Mouse (Mus musculus) CH12.LX (cell line): ENCODE data around the gene 1600014C10Rik. TPM values are rescaled to one million over a fixed set of nuclear protein-coding genes. Genes with fewer than 3 reads are reported as not detected.

Experiments used
- DNase-seq: peaks from one replicate; pipeline ENCODE4 v3.0.0-alpha.2; 2013; ENCODE audit errors: extremely low read depth
- H3K27ac ChIP-seq: 2 replicates; pipeline ENCODE4 v1.5.1; 2012; ENCODE audit warnings: low read depth, mild to moderate bottlenecking, control low read depth, moderate library complexity; ENCODE audit not compliant: insufficient read depth
- H3K27me3 ChIP-seq: replicated peaks from 2 replicates; pipeline ENCODE3; 2012; ENCODE audit warnings: inconsistent platforms
- H3K36me3 ChIP-seq, 2 experiments: replicated peaks in 1 of 2; 2 replicates each; pipeline versions ENCODE3 to v1.6.1; 2012; ENCODE audit warnings: inconsistent platforms in 1 of 2, low read length in 1 of 2, mild to moderate bottlenecking in 1 of 2, mixed read lengths in 1 of 2, moderate library complexity in 1 of 2; ENCODE audit not compliant: control insufficient read depth in 1 of 2, insufficient read depth in 1 of 2
- H3K4me1 ChIP-seq, 2 experiments: 2 replicates each; pipeline ENCODE4 v1.6.1; 2012; ENCODE audit warnings: inconsistent platforms in 1 of 2, moderate library complexity in 1 of 2; ENCODE audit not compliant: insufficient read depth in 2 of 2, control insufficient read depth in 1 of 2
- H3K4me2 ChIP-seq: 2 replicates; pipeline ENCODE4 v1.6.1; 2012; ENCODE audit warnings: low read depth, mild to moderate bottlenecking, control low read depth; ENCODE audit not compliant: poor library complexity, insufficient read depth, severe bottlenecking
- H3K4me3 ChIP-seq, 3 experiments: fragments of 150-350 bp in 1 of 3; sonication (generic) in 1 of 3; replicated peaks in 1 of 3; 2 replicates each; pipeline versions ENCODE3 to v1.5.1; 2011 to 2012; ENCODE audit warnings: low read depth in 2 of 3, low read length in 2 of 3, mild to moderate bottlenecking in 2 of 3, moderate library complexity in 2 of 3, control low read depth in 1 of 3, improper control_type of control experiment in 1 of 3, inconsistent platforms in 1 of 3, mixed read lengths in 1 of 3; ENCODE audit not compliant: poor library complexity in 1 of 3
- H3K79me2 ChIP-seq: replicated peaks from 2 replicates; pipeline ENCODE4 v1.6.1; 2012; ENCODE audit warnings: mild to moderate bottlenecking, moderate library complexity; ENCODE audit not compliant: control insufficient read depth, poor library complexity, insufficient read depth, severe bottlenecking; ENCODE audit errors: extremely low read depth
- H3K9ac ChIP-seq: 2 replicates; pipeline ENCODE4 v1.6.1; 2012; ENCODE audit warnings: low read depth, mild to moderate bottlenecking, control low read depth, moderate library complexity; ENCODE audit not compliant: insufficient read depth
- H3K9me3 ChIP-seq: replicated peaks from 2 replicates; pipeline ENCODE3; 2012; ENCODE audit warnings: low read length, inconsistent platforms, mixed read lengths
- BHLHE40 ChIP-seq: IDR thresholded peaks from 2 replicates; pipeline ENCODE4 v1.6.1; 2011; ENCODE audit warnings: mild to moderate bottlenecking, low read depth, low read length, improper control_type of control experiment
- CHD1 ChIP-seq: IDR thresholded peaks from 2 replicates; pipeline ENCODE4 v1.6.1; 2012; ENCODE audit warnings: low read depth, low read length, improper control_type of control experiment, inconsistent platforms
- CHD2 ChIP-seq: IDR thresholded peaks from 2 replicates; pipeline ENCODE4 v1.6.1; 2011; ENCODE audit warnings: low read length, improper control_type of control experiment
- CTCF ChIP-seq, 2 experiments: IDR thresholded peaks in 1 of 2; conservative IDR thresholded peaks in 1 of 2; 2 replicates each; pipeline ENCODE4 v1.5.1; 2011 to 2012; ENCODE audit warnings: low read depth in 2 of 2, low read length in 2 of 2, improper control_type of control experiment in 1 of 2, inconsistent platforms in 1 of 2, mild to moderate bottlenecking in 1 of 2, moderate library complexity in 1 of 2
- E2F4 ChIP-seq: IDR thresholded peaks from 2 replicates; pipeline ENCODE4 v1.6.1; 2011; ENCODE audit warnings: low read depth, low read length, improper control_type of control experiment; ENCODE audit not compliant: insufficient replicate concordance
- ELF1 ChIP-seq: IDR thresholded peaks from 2 replicates; pipeline ENCODE4 v1.6.1; 2014; ENCODE audit warnings: low read depth, mild to moderate bottlenecking, inconsistent platforms, low read length, improper control_type of control experiment
- EP300 ChIP-seq: IDR thresholded peaks from 2 replicates; pipeline ENCODE4 v1.6.1; 2011; ENCODE audit warnings: low read length, improper control_type of control experiment
- ETS1 ChIP-seq: conservative IDR thresholded peaks from 2 replicates; pipeline ENCODE4 v1.6.1; 2012; ENCODE audit warnings: low read depth, mild to moderate bottlenecking, inconsistent platforms, low read length, improper control_type of control experiment, moderate library complexity
- HCFC1 ChIP-seq: IDR thresholded peaks from 2 replicates; pipeline ENCODE4 v1.6.1; 2012; ENCODE audit warnings: low read depth, mild to moderate bottlenecking, inconsistent platforms, low read length, improper control_type of control experiment
- IRF4 ChIP-seq: IDR thresholded peaks from 2 replicates; pipeline ENCODE4 v1.6.1; 2014; ENCODE audit warnings: low read depth, mild to moderate bottlenecking, inconsistent platforms, low read length, improper control_type of control experiment
- JUN ChIP-seq: IDR thresholded peaks from 2 replicates; pipeline ENCODE4 v1.6.1; 2011; ENCODE audit warnings: low read depth, mild to moderate bottlenecking, low read length, improper control_type of control experiment, moderate library complexity; ENCODE audit not compliant: insufficient read depth
- JUND ChIP-seq: conservative IDR thresholded peaks from 2 replicates; pipeline ENCODE4 v1.6.1; 2011; ENCODE audit warnings: low read depth, low read length, improper control_type of control experiment
- MAX ChIP-seq: IDR thresholded peaks from 2 replicates; pipeline ENCODE4 v1.6.1; 2011; ENCODE audit warnings: low read length, improper control_type of control experiment
- MAZ ChIP-seq: IDR thresholded peaks from 2 replicates; pipeline ENCODE4 v1.6.1; 2012; ENCODE audit warnings: low read depth, mild to moderate bottlenecking, inconsistent platforms, low read length, improper control_type of control experiment, moderate library complexity
- MEF2A ChIP-seq: IDR thresholded peaks from 2 replicates; pipeline ENCODE4 v1.6.1; 2014; ENCODE audit warnings: low read depth, mild to moderate bottlenecking, inconsistent platforms, low read length, improper control_type of control experiment, borderline replicate concordance
- MXI1 ChIP-seq: IDR thresholded peaks from 2 replicates; pipeline ENCODE4 v1.6.1; 2011; ENCODE audit warnings: mild to moderate bottlenecking, low read depth, low read length, improper control_type of control experiment
- MYC ChIP-seq: IDR thresholded peaks from 2 replicates; pipeline ENCODE4 v1.6.1; 2011; ENCODE audit warnings: low read depth, mild to moderate bottlenecking, improper control_type of control experiment, low read length
- NELFE ChIP-seq: IDR thresholded peaks from 2 replicates; pipeline ENCODE4 v1.6.1; 2011; ENCODE audit warnings: low read depth, low read length, improper control_type of control experiment
- NRF1 ChIP-seq: IDR thresholded peaks from 2 replicates; pipeline ENCODE4 v1.6.1; 2014; ENCODE audit warnings: low read depth, mild to moderate bottlenecking, inconsistent platforms, low read length, improper control_type of control experiment, moderate library complexity
- POLR2A ChIP-seq: IDR thresholded peaks from 2 replicates; pipeline ENCODE4 v1.6.1; 2011; ENCODE audit warnings: low read depth, mild to moderate bottlenecking, improper control_type of control experiment, low read length
- POLR2AphosphoS2 ChIP-seq: IDR thresholded peaks from 2 replicates; pipeline ENCODE4 v1.6.1; 2011; ENCODE audit warnings: low read depth, low read length, improper control_type of control experiment
- RCOR1 ChIP-seq: conservative IDR thresholded peaks from 2 replicates; pipeline ENCODE4 v1.6.1; 2012; ENCODE audit warnings: low read depth, mild to moderate bottlenecking, inconsistent platforms, low read length, improper control_type of control experiment
- TBP ChIP-seq: conservative IDR thresholded peaks from 2 replicates; pipeline ENCODE4 v1.6.1; 2011; ENCODE audit warnings: low read depth, low read length, improper control_type of control experiment
- TCF12 ChIP-seq: IDR thresholded peaks from 2 replicates; pipeline ENCODE4 v1.6.1; 2014; ENCODE audit warnings: low read depth, mild to moderate bottlenecking, inconsistent platforms, low read length, improper control_type of control experiment
- USF1 ChIP-seq: IDR thresholded peaks from 2 replicates; pipeline ENCODE4 v1.6.1; 2014; ENCODE audit warnings: low read depth, mild to moderate bottlenecking, inconsistent platforms, low read length, improper control_type of control experiment
- USF2 ChIP-seq: conservative IDR thresholded peaks from 2 replicates; pipeline ENCODE4 v1.6.1; 2011; ENCODE audit warnings: low read depth, low read length, improper control_type of control experiment
- ZC3H11A ChIP-seq: IDR thresholded peaks from 2 replicates; pipeline ENCODE4 v1.6.1; 2012; ENCODE audit warnings: low read depth, mild to moderate bottlenecking, inconsistent platforms, low read length, improper control_type of control experiment
- ZMIZ1 ChIP-seq: IDR thresholded peaks from 2 replicates; pipeline ENCODE4 v1.6.1; 2012; ENCODE audit warnings: low read depth, mild to moderate bottlenecking, inconsistent platforms, low read length, improper control_type of control experiment
- ZNF384 ChIP-seq: IDR thresholded peaks from 2 replicates; pipeline ENCODE4 v1.6.1; 2012; ENCODE audit warnings: low read depth, low read length, improper control_type of control experiment, inconsistent platforms
- dilution Hi-C: fragments of 300-500 bp; cut with MboI; formaldehyde crosslinking; loops from 2 replicates; pipeline ENCODE4 v1.14.3; 2020; ENCODE audit warnings: low sequenced_read_pairs; ENCODE audit not compliant: extremely low pct_unique_long_range_greater_than_20kb, extremely low pct_ligation_motif_present
- in situ Hi-C: fragments of 300-500 bp; cut with MboI; formaldehyde crosslinking; loops from 3 replicates; pipeline ENCODE4 v1.14.3; 2019; ENCODE audit warnings: low sequenced_read_pairs, low pct_ligation_motif_present, low pct_unique_long_range_greater_than_20kb, mixed read lengths
- polyA plus RNA-seq: library from polyadenylated mRNA; unstranded; fragments of >175 nt; gene quantifications from 2 replicates; pipeline ENCODE4 v1.2.1, GENCODE M21; 2012; ENCODE audit warnings: low read depth; ENCODE audit not compliant: insufficient read length
- total RNA-seq, 2 experiments: library from RNA; depleted of rRNA; stranded (reverse); fragments of 300-350 nt in 1 of 2; fragments of >200 nt in 1 of 2; gene quantifications; 2 replicates each; pipeline ENCODE4 v1.2.3; 2012 to 2014

The 1600014C10Rik gene
- total and polyA plus RNA-seq, 3 experiments, result 7.4 to 10.6 (median 10.3) TPM

DNA sequence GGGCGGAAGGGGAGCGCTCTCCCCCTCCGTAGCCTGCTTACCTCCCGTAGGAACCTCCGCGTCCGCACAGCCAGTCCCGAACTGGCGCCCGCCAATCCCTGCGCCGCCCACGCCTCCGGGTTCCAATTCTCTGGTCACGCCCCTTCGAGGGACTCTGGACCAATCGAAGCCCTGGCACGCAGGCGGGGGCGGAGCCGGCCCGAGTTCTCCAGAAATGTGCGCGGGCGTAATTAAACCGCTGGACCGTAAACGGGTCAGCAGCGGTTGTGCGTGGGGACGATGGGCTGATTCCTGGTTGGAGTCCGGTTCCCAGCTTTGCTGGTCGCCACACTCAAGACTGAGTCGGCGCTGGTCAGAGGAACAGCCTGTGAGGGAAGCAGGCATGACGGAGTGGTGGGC is 44.9 kb downstream of the 1600014C10Rik start, which contains the start of gene Plekhf1:
TSS of gene Plekhf1 (minus strand) at position 117 of the 399 bp plus-strand sequence.
- peaks cover 63% of the 10 kb centered on the region for H3K27me3 ChIP-seq
- H3K4me1 ChIP-seq, result peaks cover 10 to 14% of the 10 kb centered on the region in 2 experiments
- H3K9me3 ChIP-seq, result peaks cover 2% of the 10 kb centered on the region
- 0 out of 2 replicates have a peak, but pooled peaks have one; percentile 23 for TF ChIP-seq NELFE
- TF ChIP-seq ETS1, result no peak
- TF ChIP-seq RCOR1, result no peak
- 0 out of 2 replicates have a peak, but pooled peaks have one; percentile 15 for TF ChIP-seq TCF12
- TF ChIP-seq E2F4, result no peak
- TF ChIP-seq EP300, result no peak
- no peak for TF ChIP-seq USF2
- TF ChIP-seq MAZ, result no peak
- TF ChIP-seq MAX, result 0 out of 2 replicates have a peak, but pooled peaks have one; percentile 22
- 0 out of 2 replicates have a peak, but pooled peaks have one; percentile 26 for TF ChIP-seq BHLHE40
- no peak for TF ChIP-seq USF1
- TF ChIP-seq POLR2AphosphoS2, result no peak
- no peak for TF ChIP-seq CHD2
- TF ChIP-seq IRF4, result no peak; the same call in 1 of the 2 replicates
- no peak for TF ChIP-seq HCFC1
- peak; percentile 37; the same call in 1 of the 2 replicates for TF ChIP-seq ELF1
- TF ChIP-seq ZNF384, result no peak
- peak; percentile 23; the same call in 1 of the 2 replicates for TF ChIP-seq MXI1
- TF ChIP-seq ZC3H11A, result no peak
- peak; percentile 58 for TF ChIP-seq POLR2A
- no peak for TF ChIP-seq CTCF (conservative IDR thresholded peaks at IDR 0.05 in 1 of 2, IDR thresholded peaks at IDR 0.05 in 1 of 2; ENCODE audit: low read depth in 2 of 2, low read length in 2 of 2)
- peak; percentile 61 for TF ChIP-seq NRF1
- TF ChIP-seq MYC, result no peak
- dilution Hi-C loops (no loop called here), in situ Hi-C loops (no loop called here)
- H3K4me3 ChIP-seq, result peak within 1 kb of the TSS; percentile 53 to 74 (median 55)
- H3K4me2 ChIP-seq, result peak within 1 kb of the TSS; percentile 64
- H3K36me3 ChIP-seq, result no peaks in the 10 kb centered on the region
- H3K79me2 ChIP-seq, result no peaks in the 10 kb centered on the region
- peak; percentile 64 for DNase-seq
- no peak within 1 kb of the TSS for H3K27ac ChIP-seq
- peak within 1 kb of the TSS; percentile 8 for H3K9ac ChIP-seq

DNA sequence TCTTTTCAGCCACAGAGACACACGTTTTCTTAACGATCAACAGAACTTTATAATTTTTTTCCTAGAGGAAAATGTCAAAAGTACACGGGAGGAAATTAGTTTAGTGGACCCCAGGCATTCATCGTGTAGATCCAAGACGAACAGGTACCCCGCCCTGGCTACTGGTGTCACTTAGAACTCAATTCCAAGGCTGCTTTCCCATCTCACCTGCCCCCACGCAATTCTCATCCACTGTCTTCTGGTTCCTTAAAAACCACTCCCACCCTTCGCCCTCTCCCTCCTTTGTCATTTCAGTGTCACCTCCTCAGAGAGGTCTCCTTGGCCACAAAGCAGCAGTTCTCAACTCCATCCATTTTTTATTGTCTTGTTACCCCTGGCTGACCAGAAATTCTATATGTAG is 45.3 kb downstream of the 1600014C10Rik start:
- dilution Hi-C loops (no loop called here), in situ Hi-C loops (no loop called here)
- Histone ChIP-seq H3K4me3 (peak overlapping the region in 2 of 3 experiments; percentile 37 to 53), H3K9me3 (peaks cover 5% of the 10 kb centered on the region), H3K27ac (no peak overlapping the region), H3K4me1 (peaks cover 10 to 14% of the 10 kb centered on the region in 2 experiments), H3K4me2 (peak overlapping the region; percentile 64; the same call in 1 of the 2 replicates), H3K27me3 (peaks cover 67% of the 10 kb centered on the region), H3K79me2 (no peaks in the 10 kb centered on the region), H3K9ac (no peak overlapping the region)
- TF ChIP-seq E2F4 (no peak), ZMIZ1 (no peak), TCF12 (no peak), EP300 (no peak), JUN (no peak), USF2 (no peak), MAX (no peak), MXI1 (no peak), HCFC1 (no peak), RCOR1 (no peak), MEF2A (no peak), IRF4 (no peak), JUND (no peak), CHD1 (no peak), POLR2A (no peak), CTCF (conservative IDR thresholded peaks at IDR 0.05 in 1 of 2, IDR thresholded peaks at IDR 0.05 in 1 of 2; ENCODE audit: low read depth in 2 of 2, low read length in 2 of 2) (no peak), TBP (no peak), ZC3H11A (no peak), BHLHE40 (no peak), CHD2 (no peak)
- TF ChIP-seq, all 38 proteins: peak for 0
- no peaks in the 10 kb centered on the region for H3K36me3 ChIP-seq
- no peak for DNase-seq
